Mouse (Mus musculus): ENCODE measurements at regions not wholly inside any gene's neighbourhood (a gene's known extent, or its start where the extent isn't known, plus 50 kb on each side); places are given as distances from the start of the nearest gene placed in this dataset.

DNA sequence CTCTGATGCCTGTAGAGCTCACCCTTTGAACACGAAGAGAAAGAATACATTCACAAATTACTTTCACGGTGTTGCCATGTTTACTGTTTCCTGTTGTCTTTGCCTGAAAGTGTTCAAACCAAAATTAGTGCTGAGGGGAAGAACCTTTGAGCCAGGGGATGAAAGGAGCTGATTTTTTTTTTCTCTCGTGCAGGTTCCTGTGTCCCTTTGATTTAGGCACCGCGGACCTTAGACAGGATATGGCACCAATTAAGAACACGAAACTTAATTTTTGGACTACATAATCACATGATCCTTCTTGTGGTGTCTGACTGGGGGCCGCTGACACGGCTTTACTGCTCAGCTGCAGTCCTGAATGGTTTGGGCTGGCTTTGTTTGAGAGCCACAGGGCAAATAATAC is 322.4 kb downstream of the Mtx2 start:
- no peak overlapping the region for H3K27ac ChIP-seq (replicated peaks)
- 69% methylated on average over 8 of the region's 8 CpGs for WGBS
- no peak for ATAC-seq (ENCODE audit: low FRiP score, low TSS enrichment)
- TF ChIP-seq CTCF (IDR thresholded peaks at IDR 0.05; ENCODE audit: low read depth): no peak
- no peak overlapping the region for H3K4me3 ChIP-seq (ENCODE audit: low read depth, low read length)
- no peak for DNase-seq (ENCODE audit: low spot score)
- no peaks in the 10 kb centered on the region for H3K4me1 ChIP-seq (replicated peaks; ENCODE audit: control insufficient read depth, insufficient read depth)
- no peaks in the 10 kb centered on the region for H3K27me3 ChIP-seq (ENCODE audit: control insufficient read depth, insufficient read depth, low read length)
- H3K9ac ChIP-seq (ENCODE audit: low read length): no peak overlapping the region
- no peak overlapping the region for H3K4me2 ChIP-seq (replicated peaks; ENCODE audit: low read depth)
- no peaks in the 10 kb centered on the region for H3K36me3 ChIP-seq (ENCODE audit: control insufficient read depth, insufficient read depth, low read length)
- no peaks in the 10 kb centered on the region for H3K9me3 ChIP-seq (ENCODE audit: control insufficient read depth, low read length)

DNA sequence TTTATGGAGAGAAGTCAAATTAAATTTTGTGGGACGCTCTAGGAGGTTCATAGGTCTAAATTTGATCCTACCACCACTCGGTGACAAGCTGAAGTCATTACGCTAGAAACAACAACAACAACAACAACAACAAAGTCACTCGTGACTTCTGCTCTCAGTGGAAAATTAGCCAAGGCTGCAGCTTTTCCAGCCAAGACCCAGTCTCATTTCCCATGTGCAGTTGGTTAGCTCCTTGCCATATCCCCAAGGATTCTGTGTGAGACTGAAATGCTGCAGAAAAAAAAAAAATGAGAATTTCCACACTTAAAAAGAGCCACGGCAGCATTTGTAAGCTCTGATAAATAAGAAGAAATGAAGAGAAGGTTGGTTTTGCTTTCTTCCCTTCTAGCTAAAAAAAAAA is 323.4 kb downstream of the Mtx2 start:
- no peak for TF ChIP-seq CTCF (IDR thresholded peaks at IDR 0.05; ENCODE audit: low read depth)
- no peak for TF ChIP-seq EP300 (optimal IDR thresholded peaks at IDR 0.05)
- Histone ChIP-seq H3K9ac (ENCODE audit: low read length) (no peak overlapping the region), H3K4me2 (replicated peaks; ENCODE audit: low read depth) (no peak overlapping the region), H3K27me3 (ENCODE audit: control insufficient read depth, insufficient read depth, low read length) (no peaks in the 10 kb centered on the region), H3K27ac (replicated peaks) (no peak overlapping the region), H3K36me3 (ENCODE audit: control insufficient read depth, insufficient read depth, low read length) (no peaks in the 10 kb centered on the region), H3K4me3 (ENCODE audit: low read depth, low read length) (no peak overlapping the region), H3K9me3 (ENCODE audit: control insufficient read depth, low read length) (no peaks in the 10 kb centered on the region), H3K4me1 (replicated peaks; ENCODE audit: control insufficient read depth, insufficient read depth) (no peaks in the 10 kb centered on the region)
- DNase-seq (ENCODE audit: low spot score) (no peak), ATAC-seq (ENCODE audit: low FRiP score, low TSS enrichment) (no peak)
- WGBS: 69% methylated on average over 5 of the region's 5 CpGs

GRCm38 (mm10) chr2:75149562-75149961 is 324.0 kb downstream of the Mtx2 start:
- Histone ChIP-seq H3K36me3 (ENCODE audit: control insufficient read depth, insufficient read depth, low read length) (no peaks in the 10 kb centered on the region), H3K4me1 (replicated peaks; ENCODE audit: control insufficient read depth, insufficient read depth) (no peaks in the 10 kb centered on the region), H3K27me3 (ENCODE audit: control insufficient read depth, insufficient read depth, low read length) (no peaks in the 10 kb centered on the region), H3K9ac (ENCODE audit: low read length) (no peak overlapping the region), H3K27ac (replicated peaks) (no peak overlapping the region), H3K4me3 (ENCODE audit: low read depth, low read length) (peak overlapping the region; percentile 8; the same call in 1 of the 2 replicates), H3K4me2 (replicated peaks; ENCODE audit: low read depth) (peak overlapping the region; percentile 42), H3K9me3 (ENCODE audit: control insufficient read depth, low read length) (no peaks in the 10 kb centered on the region)
- no peak for ATAC-seq (ENCODE audit: low FRiP score, low TSS enrichment)
- no peak for DNase-seq (ENCODE audit: low spot score)
- 11% methylated on average over 12 of the region's 12 CpGs for WGBS
- no peak for TF ChIP-seq CTCF (IDR thresholded peaks at IDR 0.05; ENCODE audit: low read depth)
- TF ChIP-seq EP300 (optimal IDR thresholded peaks at IDR 0.05): no peak

DNA sequence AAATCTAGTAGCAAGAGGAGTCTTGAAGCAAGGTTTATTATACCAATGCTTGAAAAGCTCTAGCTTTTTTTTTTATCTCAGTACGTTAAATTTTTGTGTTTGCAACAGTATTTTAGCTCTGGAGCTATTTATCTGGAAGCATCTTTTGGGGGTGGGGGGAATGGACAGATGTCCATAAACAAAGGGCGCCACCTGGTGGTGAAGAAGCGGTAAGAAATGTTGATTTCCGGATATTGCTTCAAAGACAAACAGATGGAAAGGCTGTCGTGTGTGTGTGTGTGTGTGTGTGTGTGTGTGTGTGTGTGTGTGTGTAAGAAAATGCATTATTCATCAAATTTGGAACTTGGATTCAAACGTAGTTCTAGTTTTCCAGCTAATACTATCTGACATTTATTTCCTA is 325.4 kb downstream of the Mtx2 start:
- no peak overlapping the region for H3K9ac ChIP-seq (ENCODE audit: low read length)
- H3K9me3 ChIP-seq (ENCODE audit: control insufficient read depth, low read length): no peaks in the 10 kb centered on the region
- no peaks in the 10 kb centered on the region for H3K4me1 ChIP-seq (replicated peaks; ENCODE audit: control insufficient read depth, insufficient read depth)
- no peak overlapping the region for H3K4me3 ChIP-seq (ENCODE audit: low read depth, low read length)
- no peak overlapping the region for H3K27ac ChIP-seq (replicated peaks)
- TF ChIP-seq EP300 (optimal IDR thresholded peaks at IDR 0.05) (no peak), CTCF (IDR thresholded peaks at IDR 0.05; ENCODE audit: low read depth) (peak; percentile 80)
- 8% methylated on average over 6 of the region's 6 CpGs for WGBS
- H3K36me3 ChIP-seq (ENCODE audit: control insufficient read depth, insufficient read depth, low read length): no peaks in the 10 kb centered on the region
- no peaks in the 10 kb centered on the region for H3K27me3 ChIP-seq (ENCODE audit: control insufficient read depth, insufficient read depth, low read length)
- no peak for DNase-seq (ENCODE audit: low spot score)
- no peak overlapping the region for H3K4me2 ChIP-seq (replicated peaks; ENCODE audit: low read depth)
- no peak for ATAC-seq (ENCODE audit: low FRiP score, low TSS enrichment)

- Histone ChIP-seq H3K27me3 (ENCODE audit: control insufficient read depth, insufficient read depth, low read length) (no peaks in the 10 kb centered on the region), H3K36me3 (ENCODE audit: control insufficient read depth, insufficient read depth, low read length) (no peaks in the 10 kb centered on the region), H3K4me1 (replicated peaks; ENCODE audit: control insufficient read depth, insufficient read depth) (no peaks in the 10 kb centered on the region), H3K4me3 (ENCODE audit: low read depth, low read length) (no peak overlapping the region), H3K9me3 (ENCODE audit: control insufficient read depth, low read length) (no peaks in the 10 kb centered on the region), H3K4me2 (replicated peaks; ENCODE audit: low read depth) (no peak overlapping the region), H3K27ac (replicated peaks) (no peak overlapping the region), H3K9ac (ENCODE audit: low read length) (no peak overlapping the region)
- 83% methylated on average over 8 of the region's 8 CpGs for WGBS
- no peak for TF ChIP-seq EP300 (optimal IDR thresholded peaks at IDR 0.05)
- no peak for TF ChIP-seq CTCF (IDR thresholded peaks at IDR 0.05; ENCODE audit: low read depth)
- DNase-seq (ENCODE audit: low spot score) (no peak), ATAC-seq (ENCODE audit: low FRiP score, low TSS enrichment) (no peak)
These were observed 325.9 kb downstream of the Mtx2 start for GRCm38 (mm10) chr2:75151519-75151918.

- 34% methylated on average over 6 of the region's 6 CpGs for WGBS
- no peak overlapping the region for H3K9ac ChIP-seq (ENCODE audit: low read length)
- no peak overlapping the region for H3K4me2 ChIP-seq (replicated peaks; ENCODE audit: low read depth)
- H3K27me3 ChIP-seq (ENCODE audit: control insufficient read depth, insufficient read depth, low read length): no peaks in the 10 kb centered on the region
- DNase-seq (ENCODE audit: low spot score): no peak
- H3K4me1 ChIP-seq (replicated peaks; ENCODE audit: control insufficient read depth, insufficient read depth): no peaks in the 10 kb centered on the region
- ATAC-seq (ENCODE audit: low FRiP score, low TSS enrichment): no peak
- no peak overlapping the region for H3K4me3 ChIP-seq (ENCODE audit: low read depth, low read length)
- TF ChIP-seq EP300 (optimal IDR thresholded peaks at IDR 0.05) (no peak), CTCF (IDR thresholded peaks at IDR 0.05; ENCODE audit: low read depth) (peak; percentile 70)
- no peaks in the 10 kb centered on the region for H3K9me3 ChIP-seq (ENCODE audit: control insufficient read depth, low read length)
- H3K27ac ChIP-seq (replicated peaks): no peak overlapping the region
- no peaks in the 10 kb centered on the region for H3K36me3 ChIP-seq (ENCODE audit: control insufficient read depth, insufficient read depth, low read length)
These were observed 326.9 kb downstream of the Mtx2 start for GRCm38 (mm10) chr2:75152477-75152990.

All from stomach, postnatal 0 days (tissue).